Mouse (Mus musculus) liver, postnatal 0 days (tissue): ENCODE results near the gene E2f6.

ENCODE experiments used
- CTCF ChIP-seq: sonication (generic); IDR thresholded peaks from 2 replicates; pipeline ENCODE4 v1.5.1; 2016; ENCODE audit warnings: antibody characterized with exemption, low read depth
- EP300 ChIP-seq: IDR thresholded peaks from 2 replicates; pipeline ENCODE4 v1.6.1; 2016; ENCODE audit warnings: antibody characterized with exemption, low read depth, mild to moderate bottlenecking

GRCm38 (mm10) chr12:16779165-16779564 lies 31.6 kb upstream of the E2f6 start:
- TF ChIP-seq CTCF (no peak), EP300 (no peak)
